Mouse (Mus musculus) intestine, postnatal 0 days (tissue): ENCODE results near the gene Ska3. TPM values are rescaled to one million over a fixed set of nuclear protein-coding genes. Genes with fewer than 3 reads are reported as not detected.
"Not testable (repeated sequence)": the region's sequence is repeated elsewhere in the genome, so short reads cannot be mapped to it uniquely, and the experiment has no call there.

Source experiments
- ATAC-seq: fragments of 200-750 bp; cut with Nextera tagmentation; 2 replicates; pipeline ENCODE4 v1.8.0; 2017; ENCODE audit warnings: mild to moderate bottlenecking, moderate TSS enrichment, moderate library complexity
- H3K27ac ChIP-seq: fragments of 300-500 bp; sonication (generic); 2 replicates; pipeline ENCODE4 v1.5.1; 2014; ENCODE audit warnings: mild to moderate bottlenecking, low read depth, low read length, moderate library complexity
- H3K27me3 ChIP-seq: fragments of 300-500 bp; sonication (generic); replicated peaks from 2 replicates; pipeline ENCODE4 v1.6.1; 2014; ENCODE audit warnings: low read length, mixed read lengths; ENCODE audit not compliant: control insufficient read depth, insufficient read depth
- H3K36me3 ChIP-seq: fragments of 300-500 bp; sonication (generic); 2 replicates; pipeline ENCODE4 v1.6.1; 2014; ENCODE audit warnings: mild to moderate bottlenecking, moderate library complexity; ENCODE audit not compliant: control insufficient read depth, insufficient read depth
- H3K4me1 ChIP-seq: fragments of 300-500 bp; sonication (generic); replicated peaks from 2 replicates; pipeline ENCODE4 v1.6.1; 2014; ENCODE audit warnings: antibody characterized with exemption, low read length, mixed read lengths; ENCODE audit not compliant: control insufficient read depth, insufficient read depth
- H3K4me2 ChIP-seq: fragments of 300-500 bp; sonication (generic); replicated peaks from 2 replicates; pipeline ENCODE4 v1.6.1; 2014; ENCODE audit warnings: low read depth, mild to moderate bottlenecking, moderate library complexity
- H3K4me3 ChIP-seq: fragments of 300-500 bp; sonication (generic); 2 replicates; pipeline ENCODE4 v1.5.1; 2014; ENCODE audit warnings: low read depth, low read length
- H3K9ac ChIP-seq: fragments of 300-500 bp; sonication (generic); 2 replicates; pipeline ENCODE4 v1.6.1; 2014; ENCODE audit warnings: mild to moderate bottlenecking, low read depth, low read length
- H3K9me3 ChIP-seq: fragments of 300-500 bp; sonication (generic); 2 replicates; pipeline ENCODE4 v1.6.1; 2016; ENCODE audit warnings: mixed run types; ENCODE audit not compliant: control insufficient read depth
- CTCF ChIP-seq: sonication (generic); IDR thresholded peaks from 2 replicates; pipeline ENCODE4 v1.5.1; 2016; ENCODE audit warnings: low read depth, mild to moderate bottlenecking, control low read depth, antibody characterized with exemption, moderate library complexity
- WGBS: fragments of 180-500 bp; shearing (Covaris S2); extraction: QIAGEN DNeasy Blood & Tissue Kit; methylation state at CpG from one replicate; pipeline ENCODE4 v1.1.7; 2014; 5-methylcytosine and 5-hydroxymethylcytosine counted together
- polyA plus RNA-seq: library from polyadenylated mRNA; unstranded; fragments of >200 nt; fragmentation: Nextera tagmentation; extraction: Ambion mirVana; gene quantifications from 2 replicates; pipeline ENCODE4 v1.2.1, GENCODE M21; 2015

The Ska3 gene
- polyA plus RNA-seq, 1 experiment from 2014 or later = 5.8 TPM

DNA sequence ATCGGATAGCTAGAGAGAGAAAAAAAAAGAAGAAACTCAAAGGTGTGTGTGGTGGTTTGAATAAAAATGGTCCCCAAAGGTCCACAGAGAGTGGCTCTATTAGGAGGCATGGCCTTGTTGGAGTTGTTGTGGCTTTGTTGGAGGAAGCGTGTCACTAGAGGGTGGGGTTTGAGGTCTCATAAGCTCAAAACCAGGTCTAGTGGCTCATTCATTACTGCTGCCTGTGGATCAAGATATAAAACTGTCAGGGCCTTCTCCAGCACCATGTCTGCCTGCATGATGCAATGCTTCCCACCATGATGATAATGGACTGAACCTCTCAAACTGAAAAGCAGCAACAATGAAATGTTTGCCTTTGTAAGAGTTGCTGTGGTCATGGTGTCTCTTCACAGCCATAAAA, 32.6 kb upstream of the Ska3 start:
- H3K4me3 ChIP-seq = no peak overlapping the region
- H3K27me3 ChIP-seq = no peaks in the 10 kb centered on the region
- 92% methylated on average over 2 of the region's 2 CpGs for WGBS
- H3K4me1 ChIP-seq = no peaks in the 10 kb centered on the region
- no peak for ATAC-seq
- H3K27ac ChIP-seq = no peak overlapping the region
- no peak overlapping the region for H3K4me2 ChIP-seq
- no peak for TF ChIP-seq CTCF
- H3K36me3 ChIP-seq = peaks cover 10% of the 10 kb centered on the region
- H3K9ac ChIP-seq = no peak overlapping the region
- H3K9me3 ChIP-seq = no peaks in the 10 kb centered on the region

GRCm38 (mm10) chr14:57856037-57856436, 30.1 kb upstream of the Ska3 start:
- not testable (repeated sequence) for H3K27me3 ChIP-seq, H3K9ac ChIP-seq, H3K9me3 ChIP-seq, H3K4me3 ChIP-seq, ATAC-seq, H3K4me1 ChIP-seq, H3K27ac ChIP-seq, H3K4me2 ChIP-seq, H3K36me3 ChIP-seq
- peak; percentile 18 for TF ChIP-seq CTCF

- 88% methylated on average over 2 of the region's 2 CpGs for WGBS
- H3K9me3 ChIP-seq = no peaks in the 10 kb centered on the region
- no peak for TF ChIP-seq CTCF
- no peaks in the 10 kb centered on the region for H3K4me1 ChIP-seq
- H3K4me3 ChIP-seq = no peak overlapping the region
- no peak overlapping the region for H3K9ac ChIP-seq
- no peak overlapping the region for H3K27ac ChIP-seq
- H3K27me3 ChIP-seq = no peaks in the 10 kb centered on the region
- no peak for ATAC-seq
- peaks cover 13% of the 10 kb centered on the region; the same call in 1 of the 2 replicates for H3K36me3 ChIP-seq
- no peak overlapping the region for H3K4me2 ChIP-seq
Observed at GRCm38 (mm10) chr14:57852961-57853360, 27.0 kb upstream of the Ska3 start.

DNA sequence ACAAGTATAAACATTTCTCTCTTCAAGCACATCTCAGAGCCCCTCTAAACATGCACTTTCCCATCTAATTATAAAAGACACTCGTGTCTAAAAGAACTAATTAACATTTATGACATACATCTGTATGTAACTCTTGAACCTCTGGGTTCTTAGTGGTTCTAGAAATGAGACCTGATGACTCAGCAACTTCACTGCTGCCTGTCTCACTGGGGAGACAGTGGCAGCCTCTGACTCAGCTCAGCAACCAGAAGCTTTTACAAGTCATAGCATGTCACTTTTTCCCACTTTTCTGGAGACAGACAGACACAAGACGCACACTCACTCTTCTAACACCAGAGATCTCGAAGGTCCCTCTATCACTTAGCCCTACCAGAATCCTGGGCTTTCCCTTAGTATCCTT, 24.3 kb upstream of the Ska3 start:
- Histone ChIP-seq H3K4me2 (no peak overlapping the region), H3K27me3 (no peaks in the 10 kb centered on the region), H3K27ac (no peak overlapping the region), H3K4me1 (no peaks in the 10 kb centered on the region), H3K9me3 (no peaks in the 10 kb centered on the region), H3K9ac (no peak overlapping the region), H3K4me3 (no peak overlapping the region), H3K36me3 (peaks cover 17% of the 10 kb centered on the region)
- ATAC-seq = no peak
- WGBS = 81% methylated on average over 3 of the region's 3 CpGs
- no peak for TF ChIP-seq CTCF

GRCm38 (mm10) chr14:57848646-57849045, 22.7 kb upstream of the Ska3 start:
- no peak overlapping the region for H3K9ac ChIP-seq
- no peaks in the 10 kb centered on the region for H3K4me1 ChIP-seq
- no peak overlapping the region for H3K27ac ChIP-seq
- 98% methylated on average over 2 of the region's 2 CpGs for WGBS
- H3K4me2 ChIP-seq = no peak overlapping the region
- H3K4me3 ChIP-seq = no peak overlapping the region
- peaks cover 28% of the 10 kb centered on the region for H3K36me3 ChIP-seq
- ATAC-seq = no peak
- no peak for TF ChIP-seq CTCF
- H3K9me3 ChIP-seq = no peaks in the 10 kb centered on the region
- H3K27me3 ChIP-seq = no peaks in the 10 kb centered on the region

DNA sequence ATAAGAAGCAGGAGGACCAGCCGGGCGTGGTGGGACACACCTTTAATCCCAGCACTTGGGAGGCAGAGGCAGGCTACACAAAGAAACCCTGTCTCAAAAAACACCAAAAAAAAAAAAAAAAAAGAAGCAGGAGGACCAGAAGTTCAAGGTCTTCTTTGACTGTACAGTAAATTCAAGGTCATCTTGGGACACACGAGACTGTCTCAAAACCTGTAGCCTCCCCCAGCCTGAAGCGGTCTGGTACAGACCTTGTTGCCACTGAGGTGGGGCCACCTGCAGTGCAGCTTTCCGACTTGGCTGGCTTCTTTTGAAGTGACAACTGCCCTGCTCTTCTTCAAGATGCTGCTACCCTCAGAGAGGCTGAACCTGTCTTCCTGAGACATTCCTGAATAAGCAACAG, 22.1 kb upstream of the Ska3 start:
- H3K27ac ChIP-seq, H3K27me3 ChIP-seq, H3K9me3 ChIP-seq, H3K4me1 ChIP-seq, H3K4me3 ChIP-seq, ATAC-seq, H3K4me2 ChIP-seq, H3K9ac ChIP-seq: not testable (repeated sequence)
- WGBS = 76% methylated on average over 5 of the region's 5 CpGs
- H3K36me3 ChIP-seq = peaks cover 26% of the 10 kb centered on the region

DNA sequence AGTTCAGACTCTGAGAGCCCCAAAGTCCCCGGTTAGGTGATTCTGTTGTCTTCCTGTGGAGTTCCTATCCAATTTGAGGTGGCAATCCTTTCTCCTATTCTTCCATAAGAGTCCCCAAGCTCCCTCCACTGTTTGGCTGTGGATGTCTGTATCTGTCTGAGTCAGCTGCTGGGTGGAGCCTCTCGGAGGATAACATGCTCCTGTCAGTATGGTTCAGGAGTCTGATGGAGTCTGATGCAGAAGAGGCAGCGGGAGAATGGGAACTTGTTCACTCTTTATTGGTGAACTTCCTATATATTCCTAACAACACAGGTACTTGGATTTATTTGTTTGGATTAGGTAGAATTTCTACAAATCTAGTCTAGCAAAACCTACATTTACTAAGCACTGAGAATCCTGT, 18.6 kb upstream of the Ska3 start:
- H3K9ac ChIP-seq = no peak overlapping the region
- 88% methylated on average over 3 of the region's 3 CpGs for WGBS
- TF ChIP-seq CTCF = no peak
- H3K4me1 ChIP-seq = no peaks in the 10 kb centered on the region
- peaks cover 34% of the 10 kb centered on the region for H3K36me3 ChIP-seq
- H3K27me3 ChIP-seq = no peaks in the 10 kb centered on the region
- H3K27ac ChIP-seq = no peak overlapping the region
- no peak overlapping the region for H3K4me3 ChIP-seq
- H3K4me2 ChIP-seq = no peak overlapping the region
- no peak for ATAC-seq
- no peaks in the 10 kb centered on the region for H3K9me3 ChIP-seq
